Mouse (Mus musculus) midbrain, postnatal 0 days (tissue): ENCODE data around the gene Cyth1. TPM values are rescaled to one million over a fixed set of nuclear protein-coding genes. Genes with fewer than 3 reads are reported as not detected.
A peak's percentile ranks its signal among the peaks of the same experiment; 100 is the strongest.

ENCODE experiments used
- ATAC-seq: fragments of 200-750 bp; cut with Nextera tagmentation; 2 replicates; pipeline ENCODE4 v1.8.0; 2017; ENCODE audit warnings: moderate number of reproducible peaks, mild to moderate bottlenecking, moderate TSS enrichment, moderate library complexity; ENCODE audit not compliant: low FRiP score
- DNase-seq: peaks from one replicate; pipeline ENCODE4 v3.0.0-alpha.2; 2015; ENCODE audit warnings: low spot score
- H3K27ac ChIP-seq: fragments of 300-500 bp; sonication (generic); 2 replicates; pipeline ENCODE4 v1.5.1; 2014; ENCODE audit warnings: low read depth, mild to moderate bottlenecking, low read length, mixed read lengths
- H3K27me3 ChIP-seq: fragments of 300-500 bp; sonication (generic); 2 replicates; pipeline ENCODE4 v1.6.1; 2014; ENCODE audit warnings: low read length, control low read depth, mixed read lengths; ENCODE audit not compliant: insufficient read depth
- H3K36me3 ChIP-seq: fragments of 300-500 bp; sonication (generic); 2 replicates; pipeline ENCODE4 v1.6.1; 2014; ENCODE audit warnings: low read length, control low read depth, mixed read lengths; ENCODE audit not compliant: insufficient read depth
- H3K4me1 ChIP-seq: fragments of 300-500 bp; sonication (generic); 2 replicates; pipeline ENCODE4 v1.6.1; 2014; ENCODE audit warnings: mild to moderate bottlenecking, control low read depth, antibody characterized with exemption, low read length, mixed read lengths; ENCODE audit not compliant: insufficient read depth
- H3K4me2 ChIP-seq: fragments of 300-500 bp; sonication (generic); 2 replicates; pipeline ENCODE4 v1.6.1; 2014; ENCODE audit warnings: low read depth, mild to moderate bottlenecking, low read length, mixed read lengths; ENCODE audit not compliant: poor library complexity, severe bottlenecking
- H3K4me3 ChIP-seq: fragments of 300-500 bp; sonication (generic); 2 replicates; pipeline ENCODE4 v1.5.1; 2014; ENCODE audit warnings: low read depth, mild to moderate bottlenecking, low read length, moderate library complexity
- H3K9ac ChIP-seq: fragments of 300-500 bp; sonication (generic); replicated peaks from 2 replicates; pipeline ENCODE4 v1.6.1; 2014; ENCODE audit warnings: mild to moderate bottlenecking, low read length, moderate library complexity, mixed read lengths; ENCODE audit not compliant: poor library complexity, severe bottlenecking
- H3K9me3 ChIP-seq: fragments of 300-500 bp; sonication (generic); 2 replicates; pipeline ENCODE4 v1.6.1; 2016; ENCODE audit warnings: low read length, control low read depth
- CTCF ChIP-seq: IDR thresholded peaks from 2 replicates; pipeline ENCODE4 v1.5.1; 2016; ENCODE audit warnings: antibody characterized with exemption, mild to moderate bottlenecking
- WGBS: fragments of 180-500 bp; shearing (Covaris S2); extraction: QIAGEN DNeasy Blood & Tissue Kit; methylation state at CpG from one replicate; pipeline ENCODE4 v1.1.7; 2014; 5-methylcytosine and 5-hydroxymethylcytosine counted together
- polyA plus RNA-seq: library from polyadenylated mRNA; unstranded; fragments of >200 nt; fragmentation: Nextera tagmentation; extraction: Ambion mirVana; gene quantifications from 2 replicates; pipeline ENCODE4 v1.2.1, GENCODE M21; 2015
- total RNA-seq: library from RNA; depleted of rRNA; stranded (reverse); fragments of >200 nt; gene quantifications from 2 replicates; pipeline ENCODE4 v1.2.3, GENCODE M21; 2014

Cyth1 gene
- total and polyA plus RNA-seq, 2 experiments from 2014 or later: 20.0 to 40.2 TPM

DNA sequence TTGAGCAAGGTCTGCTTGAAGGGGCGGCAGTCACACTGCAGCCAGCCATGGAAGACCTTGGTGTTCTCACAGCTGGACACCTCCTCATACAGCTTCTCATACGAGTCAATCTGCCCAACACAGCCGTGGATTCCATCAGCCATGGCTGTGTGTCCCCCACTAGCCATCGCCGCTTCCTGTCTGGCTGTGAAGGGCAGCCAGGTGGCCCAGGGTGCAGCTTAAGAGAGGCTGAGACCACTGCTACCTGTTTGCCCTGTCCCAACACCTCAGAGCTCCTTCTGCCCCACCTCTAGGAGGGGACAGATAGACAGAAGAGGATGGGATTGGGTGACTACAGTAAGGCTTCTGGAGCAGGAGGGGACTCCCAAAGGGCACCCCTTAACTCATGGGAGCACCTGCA is 145.0 kb downstream of the Cyth1 start:
- WGBS: 94% methylated on average over 5 of the region's 5 CpGs
- ATAC-seq: no peak
- TF ChIP-seq CTCF: no peak

DNA sequence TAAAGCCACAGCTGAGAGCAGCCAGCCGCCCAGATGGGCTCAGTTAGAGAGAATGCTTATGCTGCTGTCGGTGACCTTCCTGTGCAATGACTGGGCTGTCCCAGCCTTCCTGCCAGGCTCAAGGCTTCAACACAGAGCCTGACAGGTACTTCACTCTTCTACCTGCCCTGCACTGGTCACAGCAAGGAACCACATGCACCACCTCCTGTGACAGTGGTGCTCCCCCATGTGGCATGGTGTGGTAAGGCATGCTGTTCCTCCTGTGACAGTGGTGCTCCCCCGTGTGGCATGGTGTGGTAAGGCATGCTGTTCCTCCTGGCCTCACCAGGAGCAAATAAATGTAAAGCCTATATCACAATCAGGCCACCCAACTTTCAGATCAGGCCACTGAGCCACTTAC is 145.6 kb downstream of the Cyth1 start:
- ATAC-seq: no peak
- H3K4me2 ChIP-seq: no peak overlapping the region
- H3K27ac ChIP-seq: no peak overlapping the region
- 68% methylated on average over 3 of the region's 3 CpGs for WGBS
- no peaks in the 10 kb centered on the region for H3K36me3 ChIP-seq
- peak; percentile 71 for DNase-seq
- H3K27me3 ChIP-seq: no peaks in the 10 kb centered on the region
- no peak overlapping the region for H3K9ac ChIP-seq
- H3K4me3 ChIP-seq: no peak overlapping the region
- peak; percentile 100 for TF ChIP-seq CTCF
- H3K9me3 ChIP-seq: no peaks in the 10 kb centered on the region
- no peaks in the 10 kb centered on the region for H3K4me1 ChIP-seq

More for the DNA sequence above, 145.0 kb downstream of the Cyth1 start:
- H3K27me3 ChIP-seq: no peaks in the 10 kb centered on the region
- no peaks in the 10 kb centered on the region for H3K36me3 ChIP-seq
- no peak for DNase-seq
- H3K4me3 ChIP-seq: no peak overlapping the region
- no peaks in the 10 kb centered on the region for H3K4me1 ChIP-seq
- H3K27ac ChIP-seq: no peak overlapping the region
- H3K9me3 ChIP-seq: no peaks in the 10 kb centered on the region
- no peak overlapping the region for H3K9ac ChIP-seq
- H3K4me2 ChIP-seq: no peak overlapping the region

DNA sequence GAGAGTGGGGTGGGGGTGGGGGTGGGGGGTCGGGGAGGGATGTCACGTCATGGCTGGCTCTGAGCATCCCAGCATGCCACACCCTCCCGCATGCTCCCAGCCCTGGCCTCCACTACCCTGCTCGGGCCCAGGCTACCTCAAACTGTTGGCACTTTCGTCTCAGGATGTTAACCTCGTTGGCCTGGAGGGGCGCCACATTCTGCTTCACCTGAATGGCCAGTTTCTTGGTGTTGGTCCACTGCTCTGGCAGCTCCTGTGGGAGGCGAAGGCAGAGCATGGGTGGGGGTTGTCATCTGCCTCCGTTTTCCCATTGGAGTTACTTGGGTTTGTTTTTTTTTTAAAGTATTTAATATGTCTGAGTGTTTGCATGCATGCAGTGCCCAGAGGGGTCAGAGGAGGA is 147.3 kb downstream of the Cyth1 start:
- Histone ChIP-seq H3K4me3 (no peak overlapping the region), H3K27me3 (no peaks in the 10 kb centered on the region), H3K4me2 (no peak overlapping the region), H3K4me1 (no peaks in the 10 kb centered on the region), H3K36me3 (no peaks in the 10 kb centered on the region), H3K27ac (no peak overlapping the region), H3K9ac (no peak overlapping the region), H3K9me3 (no peaks in the 10 kb centered on the region)
- no peak for TF ChIP-seq CTCF
- ATAC-seq (no peak), DNase-seq (no peak)
- WGBS: 47% methylated on average over 8 of the region's 9 CpGs

DNA sequence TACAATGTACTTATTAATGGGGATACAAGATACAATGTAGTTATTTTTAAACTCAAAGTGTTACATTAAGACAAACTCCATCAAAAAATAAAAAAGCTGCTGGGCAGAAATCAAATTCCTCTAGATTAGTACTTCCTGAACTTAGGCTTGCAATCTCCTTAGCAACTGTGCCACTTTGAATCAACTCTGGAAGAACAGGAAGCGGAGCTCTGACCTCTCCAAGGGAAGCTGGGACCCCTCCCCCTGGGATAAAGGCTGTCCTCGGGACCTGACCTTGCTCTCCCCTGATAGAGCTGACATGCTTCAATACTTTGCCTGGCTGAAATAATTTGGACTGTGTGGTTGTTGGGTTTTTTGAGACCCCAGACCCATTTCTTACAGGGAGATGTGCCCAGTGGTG is 151.7 kb downstream of the Cyth1 start:
- no peak overlapping the region for H3K9ac ChIP-seq
- no peak overlapping the region for H3K4me2 ChIP-seq
- H3K36me3 ChIP-seq: no peaks in the 10 kb centered on the region
- H3K4me3 ChIP-seq: no peak overlapping the region
- DNase-seq (no peak), ATAC-seq (no peak)
- 49% methylated on average over 2 of the region's 2 CpGs for WGBS
- H3K27me3 ChIP-seq: no peaks in the 10 kb centered on the region
- no peak for TF ChIP-seq CTCF
- H3K9me3 ChIP-seq: no peaks in the 10 kb centered on the region
- H3K27ac ChIP-seq: no peak overlapping the region
- H3K4me1 ChIP-seq: no peaks in the 10 kb centered on the region

DNA sequence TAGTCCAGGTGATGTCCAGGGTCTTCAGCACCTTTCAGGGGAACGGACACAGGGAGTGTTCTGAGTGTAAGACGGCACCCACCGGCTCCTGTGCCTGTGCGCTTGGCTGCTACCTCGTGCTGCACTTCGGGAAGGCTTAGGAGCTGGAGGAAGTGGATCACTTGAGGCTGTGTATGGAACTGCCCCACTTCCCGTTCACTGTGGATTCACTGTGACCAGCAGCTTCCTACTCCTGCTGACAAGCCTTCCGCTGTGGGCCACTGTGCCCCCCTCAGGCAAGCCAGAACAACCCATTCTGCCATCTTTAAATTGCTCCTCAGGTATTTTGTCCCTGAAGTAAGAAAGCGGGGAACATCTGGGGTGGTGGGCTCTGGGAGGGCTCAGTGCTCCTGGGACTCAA is 153.4 kb downstream of the Cyth1 start:
- Histone ChIP-seq H3K4me1 (no peaks in the 10 kb centered on the region), H3K27ac (no peak overlapping the region), H3K36me3 (no peaks in the 10 kb centered on the region), H3K9ac (no peak overlapping the region), H3K9me3 (no peaks in the 10 kb centered on the region), H3K4me3 (no peak overlapping the region), H3K27me3 (no peaks in the 10 kb centered on the region), H3K4me2 (no peak overlapping the region)
- DNase-seq (no peak), ATAC-seq (no peak)
- 88% methylated on average over 9 of the region's 9 CpGs for WGBS
- TF ChIP-seq CTCF: no peak

DNA sequence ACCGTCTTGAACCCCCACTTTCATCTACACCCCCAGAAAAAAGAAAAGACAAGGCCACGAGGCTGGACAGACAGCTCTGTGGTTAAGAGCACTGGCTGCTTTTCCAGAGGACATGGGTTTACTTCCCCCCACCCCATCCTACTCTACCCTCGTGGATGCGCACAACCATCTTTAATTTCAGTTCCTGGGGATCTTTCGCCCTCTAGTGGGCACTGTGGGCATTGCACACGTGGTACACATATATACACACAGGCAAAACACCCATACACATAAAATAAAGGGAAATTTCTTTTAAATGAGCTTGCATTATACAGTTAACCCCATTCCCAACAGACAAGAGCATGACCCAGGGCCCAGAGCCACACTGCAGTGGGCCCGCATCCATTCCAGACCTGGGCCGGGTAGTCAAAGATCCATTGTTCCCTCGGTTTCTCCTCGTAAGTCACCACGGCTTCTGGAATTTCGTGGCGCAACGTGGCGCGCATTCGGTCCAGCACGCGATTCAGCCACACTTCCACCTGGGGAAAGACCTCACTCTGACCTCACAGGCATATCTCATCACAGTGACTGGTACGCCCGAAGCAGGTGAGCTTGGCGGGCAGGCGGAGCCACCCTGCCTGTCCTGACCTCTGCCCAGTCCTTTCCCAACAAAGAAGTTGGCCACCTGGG is 157.3 kb downstream of the Cyth1 start:
- ATAC-seq (no peak), DNase-seq (no peak)
- Histone ChIP-seq H3K4me2 (no peak overlapping the region), H3K4me1 (no peaks in the 10 kb centered on the region), H3K27me3 (no peaks in the 10 kb centered on the region), H3K36me3 (no peaks in the 10 kb centered on the region), H3K9me3 (no peaks in the 10 kb centered on the region), H3K27ac (no peak overlapping the region), H3K4me3 (no peak overlapping the region), H3K9ac (no peak overlapping the region)
- TF ChIP-seq CTCF: peak; percentile 68
- 86% methylated on average over 23 of the region's 23 CpGs for WGBS
